Mouse (Mus musculus) limb, embryonic 11.5 days (tissue): ENCODE measurements at regions not wholly inside any gene's neighbourhood (a gene's known extent, or its start where the extent isn't known, plus 50 kb on each side); places are given as distances from the start of the nearest gene placed in this dataset.
"Not testable (repeated sequence)": the region's sequence is repeated elsewhere in the genome, so short reads cannot be mapped to it uniquely, and the experiment has no call there.

ENCODE experiments used
- ATAC-seq: fragments of 200-750 bp; cut with Nextera tagmentation; 2 replicates; pipeline ENCODE4 v1.8.0; 2017; ENCODE audit warnings: low read depth; ENCODE audit not compliant: insufficient number of reproducible peaks, low FRiP score, low TSS enrichment
- DNase-seq: peaks from one replicate; pipeline ENCODE4 v3.0.0-alpha.2; 2015; ENCODE audit warnings: low spot score
- H3K27ac ChIP-seq: fragments of 300-500 bp; sonication (generic); replicated peaks from 2 replicates; pipeline ENCODE4 v1.5.1; 2014; ENCODE audit warnings: low read depth, mild to moderate bottlenecking, low read length
- H3K27me3 ChIP-seq: fragments of 300-500 bp; sonication (generic); 2 replicates; pipeline ENCODE4 v1.6.1; 2014; ENCODE audit warnings: mild to moderate bottlenecking, low read length, mixed read lengths; ENCODE audit not compliant: control insufficient read depth, insufficient read depth
- H3K36me3 ChIP-seq: fragments of 300-500 bp; sonication (generic); 2 replicates; pipeline ENCODE4 v1.6.1; 2014; ENCODE audit warnings: mild to moderate bottlenecking, low read length, moderate library complexity, mixed read lengths; ENCODE audit not compliant: control insufficient read depth, insufficient read depth
- H3K4me1 ChIP-seq: fragments of 300-500 bp; sonication (generic); 2 replicates; pipeline ENCODE4 v1.6.1; 2014; ENCODE audit warnings: low read length, mixed read lengths; ENCODE audit not compliant: control insufficient read depth, insufficient read depth
- H3K4me2 ChIP-seq: fragments of 300-500 bp; sonication (generic); 2 replicates; pipeline ENCODE4 v1.6.1; 2014; ENCODE audit warnings: low read depth, mild to moderate bottlenecking, moderate library complexity; ENCODE audit not compliant: severe bottlenecking
- H3K4me3 ChIP-seq: fragments of 300-500 bp; sonication (generic); 2 replicates; pipeline ENCODE4 v1.5.1; 2014; ENCODE audit warnings: low read depth, low read length
- H3K9ac ChIP-seq: fragments of 300-500 bp; sonication (generic); 2 replicates; pipeline ENCODE4 v1.6.1; 2014; ENCODE audit warnings: mild to moderate bottlenecking, low read length
- H3K9me3 ChIP-seq: fragments of 300-500 bp; sonication (generic); 2 replicates; pipeline ENCODE4 v1.6.1; 2016; ENCODE audit warnings: low read length; ENCODE audit not compliant: control insufficient read depth
- WGBS: fragments of 180-500 bp; shearing (Covaris S2); extraction: QIAGEN DNeasy Blood & Tissue Kit; methylation state at CpG from one replicate; pipeline ENCODE4 v1.1.7; 2014; 5-methylcytosine and 5-hydroxymethylcytosine counted together

DNA sequence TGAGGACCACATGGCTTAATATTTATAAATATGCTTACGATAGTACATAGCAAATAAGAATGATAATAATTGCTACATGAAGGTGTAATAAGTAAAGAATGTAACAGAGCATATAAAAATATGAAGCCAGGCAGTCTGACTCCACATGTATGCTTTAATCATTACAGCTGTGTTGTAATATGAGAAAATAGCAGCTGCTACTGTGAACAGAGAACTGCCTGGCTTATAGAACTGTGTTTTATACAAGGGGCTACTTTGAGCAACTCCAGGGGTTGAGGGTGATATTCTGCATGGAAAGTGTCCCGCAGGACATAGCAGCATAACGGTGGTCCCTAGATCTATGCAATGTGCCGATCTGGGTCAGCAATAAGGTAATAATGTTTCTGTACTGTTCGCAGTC lies 627.9 kb downstream of the Tmtc2 start:
- H3K9me3 ChIP-seq: no peaks in the 10 kb centered on the region
- no peak overlapping the region for H3K9ac ChIP-seq
- no peaks in the 10 kb centered on the region for H3K4me1 ChIP-seq
- no peak overlapping the region for H3K4me3 ChIP-seq
- H3K4me2 ChIP-seq: no peak overlapping the region
- peak; percentile 50; the same call in 1 of the 2 replicates for ATAC-seq
- H3K27me3 ChIP-seq: no peaks in the 10 kb centered on the region
- WGBS: 82% methylated on average over 5 of the region's 5 CpGs
- no peak overlapping the region for H3K27ac ChIP-seq
- no peak for DNase-seq
- no peaks in the 10 kb centered on the region for H3K36me3 ChIP-seq

DNA sequence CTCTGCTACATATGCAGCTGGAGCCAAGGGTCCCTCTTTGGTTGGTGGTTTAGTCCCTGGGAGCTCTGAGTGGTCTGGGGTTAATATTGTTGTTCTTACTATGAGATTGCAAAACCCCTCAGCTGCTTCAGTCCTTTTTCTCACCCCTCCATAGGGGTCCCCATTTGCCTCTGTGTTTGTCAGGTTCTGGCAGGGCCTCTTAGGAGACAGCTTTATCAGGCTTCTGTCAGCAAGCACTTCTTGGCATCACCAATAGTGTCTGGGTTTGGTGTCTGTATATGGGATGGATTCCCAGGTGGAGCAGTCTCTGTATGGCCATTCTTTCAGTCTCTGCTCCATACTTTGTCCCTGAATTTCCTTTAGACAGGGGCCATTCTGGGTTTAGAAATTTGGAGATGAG lies 625.4 kb downstream of the Tmtc2 start:
- H3K27ac ChIP-seq, H3K9ac ChIP-seq, H3K27me3 ChIP-seq, H3K4me2 ChIP-seq, DNase-seq, H3K4me3 ChIP-seq, ATAC-seq, H3K4me1 ChIP-seq, H3K36me3 ChIP-seq, H3K9me3 ChIP-seq: not testable (repeated sequence)

DNA sequence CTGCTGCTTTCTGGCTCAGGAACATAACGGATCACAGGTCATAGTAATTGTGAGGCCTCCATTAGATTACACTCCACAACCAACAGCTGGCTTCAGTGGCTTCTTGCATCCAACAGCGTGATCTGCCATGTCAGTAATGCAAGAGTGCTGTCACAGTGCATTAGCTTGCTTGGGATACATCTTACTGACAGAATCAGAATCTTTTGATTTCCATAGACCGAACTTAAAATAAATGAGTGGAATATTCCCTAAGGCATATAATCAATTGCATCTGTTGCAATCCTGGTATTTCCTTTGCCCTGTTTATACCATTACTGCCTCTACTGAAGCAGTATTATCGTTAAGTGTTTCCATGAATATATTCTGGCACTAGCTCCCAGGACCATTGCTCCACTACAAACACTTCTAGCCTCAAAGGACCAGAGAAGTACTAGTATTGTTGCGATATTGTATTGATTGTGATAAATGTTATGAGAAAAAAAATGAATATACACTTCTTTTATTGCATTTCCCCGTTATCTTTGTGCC lies 605.8 kb downstream of the Tmtc2 start:
- no peaks in the 10 kb centered on the region for H3K27me3 ChIP-seq
- ATAC-seq: no peak
- no peak overlapping the region for H3K27ac ChIP-seq
- no peak overlapping the region for H3K9ac ChIP-seq
- no peak for DNase-seq
- no peaks in the 10 kb centered on the region for H3K4me1 ChIP-seq
- no peak overlapping the region for H3K4me2 ChIP-seq
- H3K4me3 ChIP-seq: no peak overlapping the region
- H3K9me3 ChIP-seq: no peaks in the 10 kb centered on the region
- no peaks in the 10 kb centered on the region for H3K36me3 ChIP-seq
- WGBS: 76% methylated on average over 6 of the region's 6 CpGs
